Mouse (Mus musculus): ENCODE measurements around the gene Mettl7a2. TPM values are rescaled to one million over a fixed set of nuclear protein-coding genes. Genes with fewer than 3 reads are reported as not detected.
"Not testable (repeated sequence)": the region's sequence is repeated elsewhere in the genome, so short reads cannot be mapped to it uniquely, and the experiment has no call there.

Mettl7a2 gene
- polyA plus RNA-seq, 1 experiment from 2014 or later, result not detected

DNA sequence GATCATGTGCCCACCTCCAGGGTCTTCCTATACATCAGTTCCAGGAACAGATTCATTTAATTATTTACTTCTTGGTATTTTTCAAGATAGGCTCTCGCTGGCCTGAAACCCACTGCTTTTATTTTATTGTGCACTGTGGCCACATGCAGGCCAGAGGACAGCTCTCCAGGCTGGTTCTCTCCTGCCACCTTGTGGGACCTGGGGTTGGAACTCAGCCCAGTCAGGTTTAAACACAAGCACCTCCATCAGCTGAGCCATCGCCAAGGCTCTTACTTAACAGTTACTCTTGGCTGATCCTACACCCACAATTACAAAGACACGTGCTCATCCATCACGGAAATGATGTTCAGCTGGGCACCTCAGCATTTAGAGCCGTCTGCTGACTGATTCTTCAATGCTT lies 31.9 kb upstream of the Mettl7a2 start:
- no peaks in the 10 kb centered on the region for H3K9me3 ChIP-seq
- H3K4me1 ChIP-seq, result peaks cover 4% of the 10 kb centered on the region
- H3K4me2 ChIP-seq, result no peak overlapping the region
- H3K4me3 ChIP-seq, result no peak overlapping the region
- no peak overlapping the region for H3K27ac ChIP-seq
- H3K9ac ChIP-seq, result no peak overlapping the region
- H3K27me3 ChIP-seq, result no peaks in the 10 kb centered on the region
- ATAC-seq (ENCODE audit: insufficient number of reproducible peaks, low FRiP score, low TSS enrichment, low read depth), result no peak
- WGBS, result 42% methylated on average over 5 of the region's 5 CpGs
- no peaks in the 10 kb centered on the region for H3K36me3 ChIP-seq

DNA sequence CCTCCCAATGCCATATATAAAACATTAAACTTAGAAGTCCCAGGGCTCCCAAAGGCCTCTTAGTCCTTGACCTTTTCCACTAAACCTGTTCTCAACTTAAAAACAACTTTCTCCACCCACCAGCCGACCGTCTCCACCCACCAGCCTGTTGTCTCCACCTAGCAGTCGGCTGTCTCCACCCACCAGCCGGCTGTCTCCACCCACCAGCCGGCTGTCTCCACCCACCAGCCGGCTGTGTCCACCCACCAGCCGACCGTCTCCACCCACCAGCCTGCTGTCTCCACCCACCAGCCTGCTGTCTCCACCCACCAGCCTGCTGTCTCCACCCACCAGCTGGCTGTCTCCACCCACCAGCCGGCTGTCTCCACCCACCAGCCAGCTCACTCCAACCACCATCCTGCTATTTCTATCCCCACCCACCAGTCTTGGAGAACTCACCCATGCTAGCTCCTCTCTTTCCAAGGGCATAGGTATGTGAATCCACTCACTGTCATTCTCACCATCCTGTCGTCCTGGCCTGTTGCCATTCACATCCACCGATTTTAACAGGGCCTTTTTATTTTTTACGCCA lies 28.9 kb upstream of the Mettl7a2 start:
- WGBS, result 70% methylated on average over 12 of the region's 12 CpGs
- Histone ChIP-seq H3K9me3 (no peaks in the 10 kb centered on the region), H3K4me3 (no peak overlapping the region), H3K27me3 (no peaks in the 10 kb centered on the region), H3K27ac (no peak overlapping the region), H3K9ac (no peak overlapping the region), H3K36me3 (no peaks in the 10 kb centered on the region), H3K4me2 (no peak overlapping the region), H3K4me1 (peaks cover 4% of the 10 kb centered on the region)
- no peak for ATAC-seq (ENCODE audit: insufficient number of reproducible peaks, low FRiP score, low TSS enrichment, low read depth)

DNA sequence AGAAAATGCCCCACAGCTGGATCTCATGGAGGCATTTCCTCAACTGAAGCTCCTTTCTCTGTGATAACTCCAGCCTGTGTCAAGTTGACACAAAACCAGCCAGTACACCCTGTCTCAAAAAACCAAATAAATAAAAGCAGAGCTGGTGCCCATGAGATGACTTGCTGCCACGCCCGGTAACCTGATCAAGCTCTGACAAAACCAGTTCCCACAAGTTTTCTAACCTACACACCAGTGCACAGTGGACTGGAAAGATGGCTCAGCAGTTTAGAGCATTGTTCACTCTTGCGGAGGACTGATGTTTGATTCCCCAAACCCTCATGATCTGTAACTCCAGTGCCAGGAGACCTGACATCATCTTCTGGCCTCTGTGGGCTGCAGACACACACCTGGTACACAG lies 27.8 kb upstream of the Mettl7a2 start:
- Histone ChIP-seq H3K9ac (no peak overlapping the region), H3K4me2 (no peak overlapping the region), H3K4me1 (peaks cover 2% of the 10 kb centered on the region), H3K27ac (0 out of 2 replicates have a peak overlapping the region, but pooled peaks have one; percentile 40), H3K27me3 (no peaks in the 10 kb centered on the region), H3K36me3 (no peaks in the 10 kb centered on the region), H3K4me3 (no peak overlapping the region), H3K9me3 (no peaks in the 10 kb centered on the region)
- WGBS, result 74% methylated on average over 3 of the region's 3 CpGs
- no peak for ATAC-seq (ENCODE audit: insufficient number of reproducible peaks, low FRiP score, low TSS enrichment, low read depth)

DNA sequence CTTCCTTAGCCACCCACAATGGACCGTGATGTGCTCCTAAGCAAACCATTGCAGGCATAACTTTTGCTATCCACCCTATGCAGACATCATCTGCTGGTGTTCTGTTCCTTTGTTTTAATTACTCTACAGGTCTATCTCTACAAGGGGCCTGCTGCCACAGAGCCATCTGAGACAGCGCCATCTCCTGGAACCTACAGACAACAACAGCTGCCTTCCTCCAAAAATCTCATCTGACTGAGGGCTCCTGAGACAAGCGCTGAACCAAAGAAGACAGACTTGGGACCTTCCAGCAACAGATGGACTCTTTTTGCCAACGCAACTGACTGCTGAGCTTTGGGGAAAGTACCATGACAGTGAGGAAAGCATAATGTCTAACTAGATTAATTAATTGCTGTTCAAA lies 24.9 kb upstream of the Mettl7a2 start:
- WGBS, result 79% methylated on average over 4 of the region's 4 CpGs

DNA sequence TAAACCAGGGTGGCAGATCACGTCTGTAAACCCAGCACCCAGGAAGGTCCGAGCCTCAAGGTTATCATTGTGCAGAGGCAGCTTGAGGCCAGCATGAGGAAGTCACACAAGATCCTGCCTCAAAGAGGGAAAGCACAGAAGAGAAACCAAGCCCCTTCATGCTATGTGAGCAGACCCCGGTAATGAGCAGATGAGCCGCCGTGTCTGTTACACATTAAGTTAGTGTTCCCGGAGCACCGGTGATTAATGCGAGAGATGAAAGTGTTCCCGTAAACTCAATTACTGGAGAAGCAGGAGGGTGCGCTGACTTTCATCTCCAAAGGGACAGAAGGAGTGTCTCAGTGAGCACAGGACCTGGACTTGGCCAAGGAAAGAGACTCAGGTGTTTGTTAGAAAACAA lies 23.7 kb upstream of the Mettl7a2 start:
- not testable (repeated sequence) for ATAC-seq (ENCODE audit: insufficient number of reproducible peaks, low FRiP score, low TSS enrichment, low read depth)

More for the DNA sequence above, 24.9 kb upstream of the Mettl7a2 start:
- not testable (repeated sequence) for H3K36me3 ChIP-seq; H3K4me1 ChIP-seq; H3K9ac ChIP-seq; ATAC-seq (ENCODE audit: insufficient number of reproducible peaks, low FRiP score, low TSS enrichment, low read depth); H3K9me3 ChIP-seq; H3K27ac ChIP-seq; H3K4me2 ChIP-seq; H3K4me3 ChIP-seq; H3K27me3 ChIP-seq

DNA sequence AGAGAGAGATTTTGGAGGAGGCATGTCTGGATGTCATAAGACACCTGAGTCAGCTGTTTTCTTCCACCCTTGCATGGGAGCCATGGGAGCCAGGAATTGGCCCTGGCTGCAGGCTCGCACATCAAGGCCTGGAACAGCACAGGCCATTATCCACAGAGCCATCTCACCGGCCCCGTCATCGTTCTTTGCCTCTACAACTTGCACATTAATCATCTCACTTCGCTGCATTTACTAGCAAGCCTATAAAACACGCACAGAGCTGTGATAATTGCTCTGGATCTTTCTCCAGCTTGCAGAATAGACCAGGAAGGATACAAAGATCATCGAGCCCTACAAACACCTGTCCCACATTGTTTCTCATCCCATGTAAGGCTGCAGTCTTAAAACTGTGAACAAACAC lies 22.3 kb upstream of the Mettl7a2 start:
- WGBS, result 28% methylated on average over 7 of the region's 7 CpGs
- no peak for ATAC-seq (ENCODE audit: insufficient number of reproducible peaks, low FRiP score, low TSS enrichment, low read depth)
- Histone ChIP-seq H3K4me1 (0 out of 2 replicates have a peak, but pooled peaks cover 3% of the 10 kb centered on the region), H3K4me2 (no peak overlapping the region), H3K27ac (no peak overlapping the region), H3K9ac (no peak overlapping the region), H3K9me3 (no peaks in the 10 kb centered on the region), H3K4me3 (no peak overlapping the region), H3K27me3 (no peaks in the 10 kb centered on the region), H3K36me3 (no peaks in the 10 kb centered on the region)

More for the DNA sequence above, 23.7 kb upstream of the Mettl7a2 start:
- H3K4me3 ChIP-seq, H3K9ac ChIP-seq, H3K4me1 ChIP-seq, H3K4me2 ChIP-seq, H3K36me3 ChIP-seq, H3K27ac ChIP-seq, H3K27me3 ChIP-seq, H3K9me3 ChIP-seq: not testable (repeated sequence)
- 23% methylated on average over 10 of the region's 10 CpGs for WGBS

DNA sequence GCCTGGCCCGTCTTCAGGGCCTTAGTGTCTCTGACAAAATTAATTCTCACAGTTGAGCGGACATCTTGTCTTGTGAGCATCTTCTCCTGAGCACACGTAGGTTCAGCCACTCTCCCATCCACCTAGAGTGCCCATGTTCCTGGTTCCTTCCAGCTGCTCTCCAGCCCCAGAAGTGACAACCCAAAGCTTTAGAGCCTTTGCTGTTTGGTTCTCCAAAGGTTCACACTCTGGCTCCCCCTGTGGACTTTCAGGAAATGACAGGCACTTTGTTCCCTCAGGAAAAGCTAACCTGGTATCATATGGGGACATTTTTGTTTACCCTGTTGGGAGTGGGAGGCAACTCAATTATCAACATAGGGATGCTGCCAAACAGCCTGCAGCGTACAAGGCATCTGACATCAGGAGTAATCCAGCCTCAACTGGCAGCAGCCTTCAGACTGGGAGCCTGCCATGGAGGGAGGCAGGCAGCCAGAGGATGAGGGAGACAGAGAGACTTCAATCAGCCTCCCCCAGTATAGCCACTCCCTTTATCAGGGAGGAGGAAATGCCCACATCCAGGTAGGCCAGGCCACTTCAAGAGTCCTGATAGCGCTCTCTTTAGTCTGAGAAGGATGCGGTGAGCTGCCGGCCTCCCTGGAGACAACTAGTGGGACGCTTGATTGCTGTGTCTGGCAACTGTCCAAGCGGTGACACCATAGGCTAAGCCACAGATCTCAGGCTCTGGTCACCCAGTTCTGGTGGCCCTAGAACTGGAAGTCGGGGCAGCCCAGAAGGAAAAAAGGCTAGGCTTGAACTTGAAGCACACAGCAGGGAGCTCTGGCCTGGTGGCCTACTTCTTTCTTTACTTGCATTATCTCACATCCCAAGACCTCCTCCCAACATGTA lies 20.7 kb upstream of the Mettl7a2 start:
- H3K9me3 ChIP-seq; H3K27me3 ChIP-seq; H3K9ac ChIP-seq; H3K27ac ChIP-seq; H3K36me3 ChIP-seq; H3K4me1 ChIP-seq; H3K4me2 ChIP-seq; ATAC-seq (ENCODE audit: insufficient number of reproducible peaks, low FRiP score, low TSS enrichment, low read depth); H3K4me3 ChIP-seq: not testable (repeated sequence)
- 55% methylated on average over 3 of the region's 10 CpGs for WGBS

DNA sequence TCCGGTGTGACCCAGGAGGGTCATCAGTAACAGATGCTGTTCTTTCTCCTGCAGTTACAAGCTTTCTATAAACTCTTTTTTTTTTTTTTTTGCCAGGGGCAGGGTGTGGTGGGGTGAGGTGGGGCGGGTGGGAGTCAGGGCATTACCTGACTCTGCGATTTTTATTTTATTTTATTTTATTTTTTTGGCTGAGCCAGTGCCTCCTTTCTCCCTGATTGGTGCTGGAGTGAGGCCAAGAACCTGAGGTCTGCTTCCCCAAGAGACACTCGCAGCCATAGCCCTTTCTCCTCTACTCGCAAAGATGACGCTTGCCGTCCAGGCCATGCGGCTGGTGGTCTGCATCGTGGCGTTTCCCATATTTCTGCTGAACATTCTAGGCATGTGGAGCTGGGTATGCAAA lies 18.4 kb upstream of the Mettl7a2 start, which contains the start of gene Mettl7a3:
Gene Mettl7a3 (plus strand): TSS at position 301 of the 400 bp plus-strand sequence.
- Histone ChIP-seq H3K27ac (no peak within 1 kb of the TSS), H3K4me3 (no peak within 1 kb of the TSS), H3K4me1 (0 out of 2 replicates have a peak, but pooled peaks cover 3% of the 10 kb centered on the region), H3K9ac (no peak within 1 kb of the TSS), H3K36me3 (no peaks in the 10 kb centered on the region), H3K9me3 (no peaks in the 10 kb centered on the region), H3K27me3 (no peaks in the 10 kb centered on the region), H3K4me2 (no peak within 1 kb of the TSS)
- WGBS, result 35% methylated on average over 10 of the region's 10 CpGs
- ATAC-seq (ENCODE audit: insufficient number of reproducible peaks, low FRiP score, low TSS enrichment, low read depth), result no peak

DNA sequence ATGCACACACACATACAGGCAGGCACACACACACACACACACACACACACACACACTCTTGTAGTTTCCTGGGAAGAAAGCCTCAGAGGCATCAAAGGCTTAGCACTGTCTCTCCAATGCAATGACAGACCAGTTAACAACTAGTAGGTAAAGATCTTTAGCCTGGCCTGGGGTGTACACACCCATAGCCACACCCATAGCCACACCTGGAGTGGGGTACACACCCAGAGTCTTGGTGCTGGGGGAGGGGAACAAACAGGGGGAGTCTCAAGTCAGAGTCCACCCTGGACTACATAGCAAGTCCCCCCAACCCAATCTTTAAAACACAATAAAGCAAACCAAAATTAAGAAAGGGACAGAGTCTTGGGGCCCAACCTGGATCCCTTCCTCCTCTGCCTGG lies 15.7 kb upstream of the Mettl7a2 start:
- H3K36me3 ChIP-seq; H3K4me1 ChIP-seq; H3K4me3 ChIP-seq; H3K4me2 ChIP-seq; H3K9ac ChIP-seq; ATAC-seq (ENCODE audit: insufficient number of reproducible peaks, low FRiP score, low TSS enrichment, low read depth); H3K27ac ChIP-seq; H3K27me3 ChIP-seq; H3K9me3 ChIP-seq: not testable (repeated sequence)

DNA sequence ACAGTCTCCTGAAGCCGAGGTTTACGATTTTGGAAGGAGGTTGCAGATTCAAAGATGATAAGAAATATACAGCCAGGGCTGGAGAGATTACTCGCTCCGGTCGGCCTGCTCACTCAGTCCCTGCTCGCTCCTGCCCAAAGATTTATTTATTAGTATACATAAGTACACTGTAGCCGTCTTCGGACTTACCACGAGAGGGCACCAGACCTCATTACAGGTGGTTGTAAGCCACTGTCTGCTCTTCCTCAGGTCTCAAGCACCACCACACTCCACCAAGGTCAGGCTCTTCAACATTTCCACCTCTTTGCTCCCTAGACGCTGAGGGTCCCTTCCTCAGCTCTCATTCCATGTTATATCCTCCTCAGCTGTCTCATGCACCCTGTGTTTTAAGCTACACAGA lies 15.2 kb upstream of the Mettl7a2 start:
- ATAC-seq (ENCODE audit: insufficient number of reproducible peaks, low FRiP score, low TSS enrichment, low read depth); H3K9ac ChIP-seq; H3K4me1 ChIP-seq; H3K27me3 ChIP-seq; H3K9me3 ChIP-seq; H3K4me2 ChIP-seq; H3K4me3 ChIP-seq; H3K27ac ChIP-seq; H3K36me3 ChIP-seq: not testable (repeated sequence)
- 31% methylated on average over 10 of the region's 10 CpGs for WGBS

DNA sequence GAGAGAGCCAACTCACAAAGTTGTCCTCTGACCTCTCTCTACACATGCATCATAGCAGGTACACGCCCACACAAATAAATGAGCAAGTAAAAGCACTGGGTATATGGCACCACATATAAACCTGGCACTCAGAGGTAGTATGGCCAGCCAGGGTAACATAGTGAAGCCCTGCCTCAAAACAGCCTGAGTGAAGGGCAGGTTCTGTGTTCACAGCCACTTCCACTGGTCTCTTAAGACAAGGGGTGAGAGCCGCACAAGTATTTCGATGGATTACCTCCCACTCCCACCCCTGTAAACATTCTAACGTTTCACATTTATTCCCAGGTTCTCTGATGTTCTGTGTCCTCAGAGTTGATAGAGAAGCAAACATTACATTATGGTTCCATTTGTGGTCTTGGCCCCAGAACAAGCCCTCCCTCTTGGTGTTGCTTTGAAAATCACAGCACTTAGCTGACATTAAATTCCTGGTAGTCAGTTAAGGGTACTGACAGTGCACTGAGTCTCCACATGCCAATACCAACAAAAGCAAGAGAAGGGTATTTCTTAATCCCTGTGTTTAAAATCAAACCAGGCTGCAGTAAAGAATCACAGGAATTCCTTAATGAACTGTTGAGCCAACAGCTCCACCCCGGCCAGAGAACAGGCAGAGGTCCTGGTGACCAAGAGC lies 11.6 kb upstream of the Mettl7a2 start:
- WGBS, result 61% methylated on average over 5 of the region's 5 CpGs
- not testable (repeated sequence) for H3K27ac ChIP-seq, H3K27me3 ChIP-seq

DNA sequence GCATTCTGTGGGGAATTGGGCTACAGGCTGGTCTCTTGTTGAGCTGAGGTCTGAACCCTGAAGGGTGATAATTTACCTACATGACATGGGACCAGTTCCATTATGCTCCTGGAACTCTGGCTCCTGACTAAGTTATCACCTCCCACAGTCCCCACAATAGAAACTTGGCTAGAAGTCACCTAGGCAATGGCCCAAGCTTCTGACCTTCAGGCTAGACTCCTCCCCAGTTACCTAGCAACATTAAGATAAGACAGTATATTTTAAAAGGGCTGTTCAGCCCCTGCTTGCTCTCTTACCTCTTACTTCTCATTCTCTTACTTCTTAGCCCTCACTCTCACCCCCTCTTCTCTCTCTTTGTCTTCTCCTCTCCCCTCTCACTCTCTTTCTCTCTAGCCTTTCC lies 7.5 kb upstream of the Mettl7a2 start:
- H3K36me3 ChIP-seq, result no peaks in the 10 kb centered on the region
- H3K27ac ChIP-seq, result no peak overlapping the region
- no peaks in the 10 kb centered on the region for H3K27me3 ChIP-seq
- no peak overlapping the region for H3K4me3 ChIP-seq
- H3K9ac ChIP-seq, result no peak overlapping the region
- H3K4me2 ChIP-seq, result no peak overlapping the region
- H3K9me3 ChIP-seq, result no peaks in the 10 kb centered on the region
- 0 out of 2 replicates have a peak, but pooled peaks cover 6% of the 10 kb centered on the region for H3K4me1 ChIP-seq
- ATAC-seq (ENCODE audit: insufficient number of reproducible peaks, low FRiP score, low TSS enrichment, low read depth), result no peak

More for the DNA sequence above, 11.6 kb upstream of the Mettl7a2 start:
- not testable (repeated sequence) for H3K36me3 ChIP-seq; H3K4me3 ChIP-seq; ATAC-seq (ENCODE audit: insufficient number of reproducible peaks, low FRiP score, low TSS enrichment, low read depth); H3K4me2 ChIP-seq; H3K4me1 ChIP-seq; H3K9me3 ChIP-seq; H3K9ac ChIP-seq
